Mouse (Mus musculus) hindbrain, embryonic 16.5 days (tissue): ENCODE data around the gene Auts2. TPM values are rescaled to one million over a fixed set of nuclear protein-coding genes. Genes with fewer than 3 reads are reported as not detected.

Experiments used
- ATAC-seq: fragments of 200-750 bp; cut with Nextera tagmentation; 2 replicates; pipeline ENCODE4 v1.8.0; 2017; ENCODE audit warnings: moderate TSS enrichment, moderate library complexity
- H3K27ac ChIP-seq: fragments of 300-500 bp; sonication (generic); 2 replicates; pipeline ENCODE4 v1.5.1; 2014; ENCODE audit warnings: low read depth, mild to moderate bottlenecking, control low read depth, low read length, moderate library complexity
- H3K27me3 ChIP-seq: fragments of 300-500 bp; sonication (generic); replicated peaks from 2 replicates; pipeline ENCODE4 v1.6.1; 2014; ENCODE audit warnings: low read length; ENCODE audit not compliant: control insufficient read depth, insufficient read depth
- H3K36me3 ChIP-seq: fragments of 300-500 bp; sonication (generic); 2 replicates; pipeline ENCODE4 v1.6.1; 2014; ENCODE audit warnings: mild to moderate bottlenecking, low read length, moderate library complexity, mixed read lengths; ENCODE audit not compliant: control insufficient read depth, insufficient read depth
- H3K4me1 ChIP-seq: fragments of 300-500 bp; sonication (generic); 2 replicates; pipeline ENCODE4 v1.6.1; 2014; ENCODE audit warnings: low read depth, low read length; ENCODE audit not compliant: control insufficient read depth, insufficient read depth
- H3K4me2 ChIP-seq: fragments of 300-500 bp; sonication (generic); 2 replicates; pipeline ENCODE4 v1.6.1; 2014; ENCODE audit warnings: mild to moderate bottlenecking, low read length, control low read depth, moderate library complexity
- H3K4me3 ChIP-seq: fragments of 300-500 bp; sonication (generic); 2 replicates; pipeline ENCODE4 v1.5.1; 2014; ENCODE audit warnings: mild to moderate bottlenecking, low read length, control low read depth, moderate library complexity
- H3K9ac ChIP-seq: fragments of 300-500 bp; sonication (generic); 2 replicates; pipeline ENCODE4 v1.6.1; 2014; ENCODE audit warnings: low read depth, mild to moderate bottlenecking, control low read depth, low read length, moderate library complexity
- H3K9me3 ChIP-seq: fragments of 300-500 bp; sonication (generic); 2 replicates; pipeline ENCODE4 v1.6.1; 2014; ENCODE audit warnings: mild to moderate bottlenecking, low read length, moderate library complexity; ENCODE audit not compliant: control insufficient read depth
- WGBS: fragments of 180-500 bp; shearing (Covaris S2); extraction: QIAGEN DNeasy Blood & Tissue Kit; methylation state at CpG from one replicate; pipeline ENCODE4 v1.1.7; 2014; 5-methylcytosine and 5-hydroxymethylcytosine counted together
- polyA plus RNA-seq: library from polyadenylated mRNA; unstranded; fragments of >200 nt; fragmentation: Nextera tagmentation; extraction: Ambion mirVana; gene quantifications from 2 replicates; pipeline ENCODE4 v1.2.1, GENCODE M21; 2015

The Auts2 gene
- polyA plus RNA-seq, 1 experiment from 2014 or later, result 43.2 TPM

GRCm38 (mm10) chr5:132216143-132216542, 327.0 kb downstream of the Auts2 start:
- no peaks in the 10 kb centered on the region for H3K4me1 ChIP-seq
- H3K9me3 ChIP-seq, result no peaks in the 10 kb centered on the region
- no peaks in the 10 kb centered on the region for H3K27me3 ChIP-seq
- no peak overlapping the region for H3K9ac ChIP-seq
- H3K4me2 ChIP-seq, result no peak overlapping the region
- H3K4me3 ChIP-seq, result no peak overlapping the region
- H3K36me3 ChIP-seq, result no peaks in the 10 kb centered on the region
- no peak for ATAC-seq
- 94% methylated on average over 2 of the region's 2 CpGs for WGBS
- H3K27ac ChIP-seq, result no peak overlapping the region

GRCm38 (mm10) chr5:132212446-132212845, 330.7 kb downstream of the Auts2 start:
- H3K9me3 ChIP-seq, result no peaks in the 10 kb centered on the region
- WGBS, result 64% methylated on average over 2 of the region's 2 CpGs
- H3K4me1 ChIP-seq, result no peaks in the 10 kb centered on the region
- no peak for ATAC-seq
- no peak overlapping the region for H3K4me2 ChIP-seq
- H3K9ac ChIP-seq, result no peak overlapping the region
- no peak overlapping the region for H3K4me3 ChIP-seq
- H3K27me3 ChIP-seq, result no peaks in the 10 kb centered on the region
- H3K36me3 ChIP-seq, result no peaks in the 10 kb centered on the region
- no peak overlapping the region for H3K27ac ChIP-seq

DNA sequence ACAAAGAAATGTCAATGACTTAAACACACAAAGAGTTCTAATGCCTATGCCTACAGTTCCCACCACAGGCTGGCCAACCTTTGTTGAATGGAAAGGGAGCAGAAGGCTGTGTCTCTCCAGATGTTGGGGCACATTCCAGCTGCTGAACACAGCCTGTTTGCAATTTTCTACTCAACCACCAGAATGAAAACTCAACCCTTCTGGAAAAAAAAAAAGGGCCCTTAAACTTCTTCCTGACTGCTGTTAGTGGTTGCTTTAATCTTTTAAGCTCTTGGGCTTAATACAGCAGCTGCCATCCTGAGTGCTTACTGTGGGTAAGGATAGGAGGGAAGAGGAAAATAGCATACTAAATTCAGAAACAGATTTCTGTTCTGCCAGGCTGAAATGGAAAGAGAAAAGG, 333.4 kb downstream of the Auts2 start:
- Histone ChIP-seq H3K27ac (no peak overlapping the region), H3K9ac (no peak overlapping the region), H3K36me3 (no peaks in the 10 kb centered on the region), H3K9me3 (no peaks in the 10 kb centered on the region), H3K4me1 (no peaks in the 10 kb centered on the region), H3K4me3 (no peak overlapping the region), H3K27me3 (no peaks in the 10 kb centered on the region), H3K4me2 (no peak overlapping the region)
- no peak for ATAC-seq

GRCm38 (mm10) chr5:132206220-132206619, 336.9 kb downstream of the Auts2 start:
- ATAC-seq, result no peak
- H3K36me3 ChIP-seq, result no peaks in the 10 kb centered on the region
- peaks cover 8% of the 10 kb centered on the region for H3K4me1 ChIP-seq
- 85% methylated on average over 1 of the region's 1 CpGs for WGBS
- H3K4me2 ChIP-seq, result no peak overlapping the region
- H3K9me3 ChIP-seq, result no peaks in the 10 kb centered on the region
- H3K27ac ChIP-seq, result no peak overlapping the region
- H3K9ac ChIP-seq, result no peak overlapping the region
- no peak overlapping the region for H3K4me3 ChIP-seq
- H3K27me3 ChIP-seq, result no peaks in the 10 kb centered on the region

DNA sequence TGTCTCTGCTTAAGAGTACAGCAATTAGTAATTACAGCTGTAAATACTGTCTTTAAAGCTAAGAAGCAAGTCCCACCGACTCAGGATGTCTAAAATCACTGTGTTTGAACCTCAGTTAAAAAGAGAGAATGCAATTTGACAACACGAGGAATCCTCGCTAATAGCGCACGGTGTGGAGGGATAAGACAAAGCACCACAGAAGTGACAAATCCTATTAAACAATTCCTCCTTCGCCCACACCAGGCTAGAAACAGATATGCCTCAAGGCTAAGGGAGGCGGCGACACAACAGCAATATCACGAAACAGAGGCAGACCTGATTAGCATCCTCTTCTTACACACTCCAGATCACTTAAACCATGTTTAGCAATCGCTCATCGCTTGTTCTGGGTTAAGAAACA, 339.3 kb downstream of the Auts2 start:
- Histone ChIP-seq H3K4me1 (peaks cover 17% of the 10 kb centered on the region), H3K9ac (no peak overlapping the region), H3K27ac (no peak overlapping the region), H3K9me3 (no peaks in the 10 kb centered on the region), H3K27me3 (no peaks in the 10 kb centered on the region), H3K4me2 (no peak overlapping the region), H3K36me3 (no peaks in the 10 kb centered on the region), H3K4me3 (no peak overlapping the region)
- WGBS, result 45% methylated on average over 11 of the region's 11 CpGs
- no peak for ATAC-seq

DNA sequence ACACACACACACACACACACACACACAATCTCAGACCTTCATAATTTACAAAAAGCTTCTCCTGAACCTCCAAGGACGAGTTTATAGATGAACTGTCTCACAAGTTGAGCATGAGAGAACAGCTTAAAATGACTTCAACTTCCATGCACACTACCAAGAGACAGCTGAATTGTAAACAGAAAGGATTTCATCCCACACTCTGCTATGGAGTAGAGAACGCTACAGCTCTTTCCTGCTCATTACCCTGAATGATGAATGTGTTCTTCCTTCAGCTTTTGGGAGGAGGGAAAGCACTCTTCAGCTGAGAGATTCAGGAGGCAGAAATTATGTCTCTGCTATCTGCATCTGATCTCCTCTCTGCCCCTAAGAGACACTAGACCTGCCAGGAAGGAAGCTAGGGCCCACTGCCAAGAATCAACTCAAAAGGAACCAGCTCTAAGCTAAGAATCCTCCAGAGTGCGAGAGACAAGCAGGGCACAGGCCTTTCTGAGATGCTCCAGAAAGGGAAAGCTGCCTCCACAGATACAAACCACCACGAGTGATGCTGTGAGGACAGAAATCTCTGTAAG, 342.0 kb downstream of the Auts2 start:
- Histone ChIP-seq H3K4me3 (no peak overlapping the region), H3K27me3 (no peaks in the 10 kb centered on the region), H3K9ac (no peak overlapping the region), H3K27ac (no peak overlapping the region; the same call in 1 of the 2 replicates), H3K36me3 (no peaks in the 10 kb centered on the region), H3K9me3 (no peaks in the 10 kb centered on the region), H3K4me1 (peaks cover 17% of the 10 kb centered on the region), H3K4me2 (no peak overlapping the region)
- WGBS, result 48% methylated on average over 4 of the region's 4 CpGs
- no peak for ATAC-seq

- Histone ChIP-seq H3K4me2 (no peak overlapping the region), H3K4me1 (peaks cover 17% of the 10 kb centered on the region), H3K4me3 (no peak overlapping the region), H3K27me3 (no peaks in the 10 kb centered on the region), H3K9ac (no peak overlapping the region), H3K27ac (no peak overlapping the region), H3K36me3 (no peaks in the 10 kb centered on the region), H3K9me3 (no peaks in the 10 kb centered on the region)
- 63% methylated on average over 4 of the region's 4 CpGs for WGBS
- ATAC-seq, result no peak
Measured at GRCm38 (mm10) chr5:132200595-132200994, 342.5 kb downstream of the Auts2 start.

DNA sequence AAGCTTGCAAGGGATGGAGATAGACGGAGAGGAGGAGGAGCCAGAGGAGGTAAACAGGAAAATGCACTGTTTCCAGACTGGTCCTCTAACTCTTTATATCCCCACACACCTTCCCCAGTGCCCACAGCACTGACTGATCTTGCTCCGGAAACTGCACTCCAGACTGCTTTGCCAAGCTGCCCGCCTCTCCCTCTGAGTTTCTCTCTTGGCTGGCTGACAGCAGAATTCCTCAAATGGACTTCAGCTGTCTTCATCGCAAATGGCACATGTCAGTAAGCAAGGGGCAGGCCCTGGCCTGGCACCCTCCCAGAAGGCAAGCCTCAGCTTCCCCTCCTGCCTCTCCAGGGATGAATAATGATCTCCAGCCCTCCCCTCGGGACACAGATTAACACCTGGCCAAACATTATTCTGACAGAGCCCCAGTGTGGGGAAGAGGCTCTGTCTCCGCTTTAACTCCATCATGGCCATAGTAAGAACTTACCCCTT, 348.1 kb downstream of the Auts2 start:
- Histone ChIP-seq H3K9ac (no peak overlapping the region; the same call in 1 of the 2 replicates), H3K27ac (no peak overlapping the region), H3K27me3 (no peaks in the 10 kb centered on the region), H3K9me3 (no peaks in the 10 kb centered on the region), H3K36me3 (no peaks in the 10 kb centered on the region), H3K4me1 (peaks cover 12% of the 10 kb centered on the region), H3K4me3 (no peak overlapping the region; the same call in 1 of the 2 replicates), H3K4me2 (peak overlapping the region; percentile 1; the same call in 1 of the 2 replicates)
- ATAC-seq, result peak; percentile 75
- WGBS, result 19% methylated on average over 6 of the region's 6 CpGs

DNA sequence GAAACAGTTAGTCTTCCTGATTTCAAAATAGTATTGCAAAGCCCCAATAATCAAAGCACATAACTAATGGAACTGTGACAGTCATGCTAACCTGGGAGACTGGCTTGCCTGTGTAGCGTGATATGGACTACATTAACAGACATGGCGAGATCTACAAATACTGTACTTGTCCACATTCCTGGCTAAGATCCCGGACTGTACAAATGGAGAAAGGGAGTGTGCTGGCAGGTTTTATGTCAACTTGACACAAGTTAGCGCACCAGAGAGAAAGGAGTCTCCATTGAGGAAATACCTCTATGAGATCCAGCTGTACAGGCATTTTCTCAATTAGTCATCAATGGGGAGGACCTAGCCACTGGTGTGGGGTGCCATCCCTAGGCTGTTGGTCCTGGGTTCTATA, 353.0 kb downstream of the Auts2 start:
- Histone ChIP-seq H3K27ac (no peak overlapping the region), H3K36me3 (no peaks in the 10 kb centered on the region), H3K9me3 (no peaks in the 10 kb centered on the region), H3K4me2 (no peak overlapping the region), H3K27me3 (no peaks in the 10 kb centered on the region), H3K9ac (no peak overlapping the region), H3K4me3 (no peak overlapping the region), H3K4me1 (peaks cover 21% of the 10 kb centered on the region)
- WGBS, result 78% methylated on average over 4 of the region's 4 CpGs
- no peak for ATAC-seq

GRCm38 (mm10) chr5:132186659-132187058, 356.5 kb downstream of the Auts2 start:
- 51% methylated on average over 3 of the region's 3 CpGs for WGBS
- Histone ChIP-seq H3K4me3 (no peak overlapping the region), H3K4me2 (no peak overlapping the region), H3K9me3 (no peaks in the 10 kb centered on the region), H3K27me3 (no peaks in the 10 kb centered on the region), H3K27ac (no peak overlapping the region), H3K4me1 (peaks cover 12% of the 10 kb centered on the region), H3K36me3 (no peaks in the 10 kb centered on the region), H3K9ac (no peak overlapping the region)
- no peak for ATAC-seq
